Mouse (Mus musculus): ENCODE results near the gene Akap6. TPM values are rescaled to one million over a fixed set of nuclear protein-coding genes. Genes with fewer than 3 reads are reported as not detected.

The Akap6 gene
- total and polyA plus RNA-seq, 3 experiments = not detected

- Histone ChIP-seq H3K27me3 (ENCODE audit: control insufficient read depth in 1 of 2, insufficient read depth in 2 of 2, low read length in 2 of 2) (peaks cover 3 to 8% of the 10 kb centered on the region in 2 experiments; a peak in 3 of 4 replicates), H3K4me3 (ENCODE audit: control insufficient read depth in 1 of 2, insufficient read depth in 1 of 2, low read depth in 2 of 2, low read length in 2 of 2) (no peak overlapping the region), H3K36me3 (ENCODE audit: control insufficient read depth in 1 of 2, insufficient read depth in 2 of 2, low read length in 2 of 2) (no peaks in the 10 kb centered on the region), H3K9ac (ENCODE audit: control insufficient read depth, low read depth, low read length, poor library complexity, severe bottlenecking) (no peak overlapping the region), H3K79me2 (ENCODE audit: control insufficient read depth, insufficient read depth, low read length, poor library complexity) (no peaks in the 10 kb centered on the region), H3K9me3 (replicated peaks; ENCODE audit: insufficient read depth, low read length) (no peaks in the 10 kb centered on the region), H3K4me1 (ENCODE audit: control insufficient read depth in 1 of 2, insufficient read depth in 2 of 2, low read length in 2 of 2) (no peaks in the 10 kb centered on the region), H3K27ac (ENCODE audit: control insufficient read depth, low read depth, low read length) (no peak overlapping the region)
- DNase-seq (ENCODE audit: low read depth, low spot score) = no peak
- TF ChIP-seq CTCF (IDR thresholded peaks at IDR 0.05 in 2 of 3, conservative IDR thresholded peaks at IDR 0.05 in 1 of 3; ENCODE audit: control insufficient read depth in 1 of 3, insufficient read depth in 1 of 3, low read depth in 2 of 3, low read length in 3 of 3, poor library complexity in 1 of 3, severe bottlenecking in 1 of 3) (no peak), ELF1 (IDR thresholded peaks at IDR 0.05; ENCODE audit: low read depth, low read length) (no peak), SMC3 (IDR thresholded peaks at IDR 0.05; ENCODE audit: low read depth, low read length) (no peak), UBTF (IDR thresholded peaks at IDR 0.05; ENCODE audit: borderline replicate concordance, insufficient read depth, low read depth, low read length) (no peak), POLR2A (IDR thresholded peaks at IDR 0.05; ENCODE audit: control insufficient read depth in 1 of 2, insufficient read depth in 1 of 2, low read depth in 1 of 2, low read length in 2 of 2, poor library complexity in 1 of 2) (no peak), ZC3H11A (IDR thresholded peaks at IDR 0.05; ENCODE audit: low read depth, low read length) (no peak), ZKSCAN1 (IDR thresholded peaks at IDR 0.05; ENCODE audit: low read depth, low read length) (no peak), GABPA (IDR thresholded peaks at IDR 0.05; ENCODE audit: low read depth, low read length) (no peak), KAT2A (conservative IDR thresholded peaks at IDR 0.05; ENCODE audit: low read depth, low read length) (no peak), POLR2AphosphoS5 (IDR thresholded peaks at IDR 0.05; ENCODE audit: borderline replicate concordance, low read depth, low read length) (no peak), RAD21 (IDR thresholded peaks at IDR 0.05; ENCODE audit: low read depth, low read length) (no peak), JUND (IDR thresholded peaks at IDR 0.05; ENCODE audit: low read depth, low read length) (no peak), ZMIZ1 (IDR thresholded peaks at IDR 0.05; ENCODE audit: low read depth, low read length) (no peak), MEF2A (IDR thresholded peaks at IDR 0.05; ENCODE audit: extremely low read depth, insufficient replicate concordance, low read depth, low read length, poor library complexity, severe bottlenecking) (no peak), TCF12 (IDR thresholded peaks at IDR 0.05; ENCODE audit: low read depth, low read length) (no peak), USF1 (IDR thresholded peaks at IDR 0.05; ENCODE audit: low read depth, low read length) (no peak), TBP (IDR thresholded peaks at IDR 0.05; ENCODE audit: low read depth, low read length) (no peak), MAFK (IDR thresholded peaks at IDR 0.05; ENCODE audit: borderline replicate concordance, low read depth, low read length) (no peak), MYB (IDR thresholded peaks at IDR 0.05; ENCODE audit: low read depth, low read length) (no peak)
These were observed 42.6 kb downstream of the Akap6 start for GRCm38 (mm10) chr12:52741801-52742200.

- no peak overlapping the region for H3K27ac ChIP-seq (ENCODE audit: control insufficient read depth, low read depth, low read length)
- H3K36me3 ChIP-seq (ENCODE audit: control insufficient read depth in 1 of 2, insufficient read depth in 2 of 2, low read length in 2 of 2) = no peaks in the 10 kb centered on the region
- H3K9me3 ChIP-seq (replicated peaks; ENCODE audit: insufficient read depth, low read length) = no peaks in the 10 kb centered on the region
- H3K4me3 ChIP-seq (ENCODE audit: control insufficient read depth in 1 of 2, insufficient read depth in 1 of 2, low read depth in 2 of 2, low read length in 2 of 2) = no peak overlapping the region
- no peaks in the 10 kb centered on the region; a peak in 2 of 4 replicates for H3K27me3 ChIP-seq (ENCODE audit: control insufficient read depth in 1 of 2, insufficient read depth in 2 of 2, low read length in 2 of 2)
- no peaks in the 10 kb centered on the region for H3K4me1 ChIP-seq (ENCODE audit: control insufficient read depth in 1 of 2, insufficient read depth in 2 of 2, low read length in 2 of 2)
- TF ChIP-seq TAL1 (IDR thresholded peaks at IDR 0.05; ENCODE audit: low read length) (no peak), POLR2AphosphoS5 (IDR thresholded peaks at IDR 0.05; ENCODE audit: borderline replicate concordance, low read depth, low read length) (no peak), CTCF (IDR thresholded peaks at IDR 0.05 in 2 of 3, conservative IDR thresholded peaks at IDR 0.05 in 1 of 3; ENCODE audit: control insufficient read depth in 1 of 3, insufficient read depth in 1 of 3, low read depth in 2 of 3, low read length in 3 of 3, poor library complexity in 1 of 3, severe bottlenecking in 1 of 3) (no peak), HCFC1 (IDR thresholded peaks at IDR 0.05; ENCODE audit: low read depth, low read length) (no peak), MAFK (IDR thresholded peaks at IDR 0.05; ENCODE audit: borderline replicate concordance, low read depth, low read length) (no peak), MEF2A (IDR thresholded peaks at IDR 0.05; ENCODE audit: extremely low read depth, insufficient replicate concordance, low read depth, low read length, poor library complexity, severe bottlenecking) (no peak), ZC3H11A (IDR thresholded peaks at IDR 0.05; ENCODE audit: low read depth, low read length) (no peak), KAT2A (conservative IDR thresholded peaks at IDR 0.05; ENCODE audit: low read depth, low read length) (no peak), ZNF384 (IDR thresholded peaks at IDR 0.05; ENCODE audit: low read depth, low read length) (no peak), MXI1 (IDR thresholded peaks at IDR 0.05; ENCODE audit: low read depth, low read length) (no peak), POLR2AphosphoS2 (IDR thresholded peaks at IDR 0.05; ENCODE audit: low read length) (no peak), ELF1 (IDR thresholded peaks at IDR 0.05; ENCODE audit: low read depth, low read length) (no peak), MYB (IDR thresholded peaks at IDR 0.05; ENCODE audit: low read depth, low read length) (no peak), NELFE (IDR thresholded peaks at IDR 0.05; ENCODE audit: low read depth, low read length) (no peak)
- no peak overlapping the region for H3K9ac ChIP-seq (ENCODE audit: control insufficient read depth, low read depth, low read length, poor library complexity, severe bottlenecking)
- DNase-seq (ENCODE audit: low read depth, low spot score) = no peak
- H3K79me2 ChIP-seq (ENCODE audit: control insufficient read depth, insufficient read depth, low read length, poor library complexity) = no peaks in the 10 kb centered on the region
These were observed 50.8 kb downstream of the Akap6 start for GRCm38 (mm10) chr12:52750006-52750405.
